Mouse (Mus musculus): Measurements from ENCODE around the gene Camk1d.

DNA sequence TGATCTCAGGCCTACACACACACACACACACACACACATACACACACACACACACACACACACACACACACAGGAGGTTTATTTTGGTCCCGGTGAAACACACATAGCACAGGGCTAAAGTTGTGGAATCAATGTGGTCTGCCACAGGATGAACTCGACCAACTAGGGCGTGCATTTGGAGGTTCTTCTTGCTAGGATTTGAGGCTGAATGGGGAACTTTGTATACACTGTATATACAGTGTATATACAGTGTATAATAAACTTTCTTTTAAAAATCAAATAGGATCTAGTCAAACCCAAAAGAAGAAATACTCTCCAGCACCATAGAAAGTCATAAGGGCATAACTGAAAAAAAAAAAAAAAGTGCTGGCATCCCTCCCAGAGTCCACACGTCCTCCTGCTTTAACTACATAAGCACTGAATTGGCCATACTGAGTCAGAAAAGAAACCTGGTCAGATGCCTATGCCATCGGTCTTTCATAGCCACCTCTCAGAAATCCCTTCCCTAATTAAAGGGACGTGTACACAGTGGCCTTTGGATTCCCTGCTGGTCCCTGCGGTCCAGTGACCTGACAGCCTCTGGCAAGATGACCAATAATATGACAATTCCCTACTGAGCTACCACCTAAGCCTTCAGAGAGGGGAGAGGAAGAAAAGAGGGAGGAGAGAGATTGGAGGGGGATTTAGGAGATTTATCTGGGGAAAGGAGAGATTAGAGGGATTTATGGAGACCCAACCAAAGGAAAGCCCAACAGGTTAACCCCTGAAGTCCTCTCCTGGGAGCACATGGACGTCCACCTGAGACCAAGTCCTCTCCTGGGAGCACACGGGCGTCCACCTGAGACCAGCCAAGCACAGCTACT lies 6.2 kb downstream of the Camk1d start:
- TF ChIP-seq CTCF (IDR thresholded peaks at IDR 0.05; ENCODE audit: low read depth, low read length) = no peak
- no peak for TF ChIP-seq POLR2A (IDR thresholded peaks at IDR 0.05; ENCODE audit: extremely low read depth, insufficient read depth, low read length)
